Mouse (Mus musculus): ENCODE measurements at regions not wholly inside any gene's neighbourhood (a gene's known extent, or its start where the extent isn't known, plus 50 kb on each side); places are given as distances from the start of the nearest gene placed in this dataset.

DNA sequence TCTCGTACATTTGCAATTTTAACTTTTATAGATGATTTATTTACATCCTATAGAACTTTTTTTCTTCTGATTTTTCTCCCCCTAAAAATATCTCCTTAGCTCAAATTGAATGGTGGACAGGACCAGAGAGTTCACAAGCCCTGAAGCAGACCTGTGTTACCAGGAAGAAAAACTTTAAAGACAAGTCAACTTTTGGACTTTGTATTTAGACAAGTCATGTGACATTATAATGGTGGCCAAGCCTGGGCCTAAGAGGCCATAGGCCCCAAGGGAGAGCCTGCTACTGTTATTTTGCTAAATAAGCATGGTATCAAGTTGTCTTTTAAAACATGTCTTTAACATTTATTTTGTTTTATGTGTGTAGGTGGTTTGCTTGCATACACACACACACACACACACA lies 102.7 kb downstream of the Banf2 start:
- TF ChIP-seq CTCF (IDR thresholded peaks at IDR 0.05; ENCODE audit: low read depth) (no peak), EP300 (IDR thresholded peaks at IDR 0.05; ENCODE audit: low read depth) (no peak)

Measured in liver, postnatal 0 days (tissue).